Mouse (Mus musculus) retina, adult 2 months (tissue): Measurements from ENCODE around the gene Pnkd.

Experiments
- DNase-seq: peaks from one replicate; pipeline ENCODE4 v3.0.0-alpha.2; 2012; ENCODE audit warnings: low read depth, low spot score

Gene Pnkd

GRCm38 (mm10) chr1:74357531-74357930 lies 72.8 kb downstream of the Pnkd start:
- no peak for DNase-seq

- DNase-seq = no peak
Observed at GRCm38 (mm10) chr1:74359952-74360517, 75.3 kb downstream of the Pnkd start.

- DNase-seq = peak; percentile 64
Observed at GRCm38 (mm10) chr1:74361812-74362211, 77.1 kb downstream of the Pnkd start, which contains the start of gene Catip. Catip (plus strand) TSS chr1:74362108.

GRCm38 (mm10) chr1:74362325-74363229 lies 77.8 kb downstream of the Pnkd start:
- no peak for DNase-seq

GRCm38 (mm10) chr1:74363437-74363836 lies 78.7 kb downstream of the Pnkd start:
- no peak for DNase-seq

- no peak for DNase-seq
Observed at GRCm38 (mm10) chr1:74364270-74364669, 79.5 kb downstream of the Pnkd start.

GRCm38 (mm10) chr1:74367886-74368645 lies 83.3 kb downstream of the Pnkd start:
- no peak for DNase-seq

GRCm38 (mm10) chr1:74370040-74370439 lies 85.3 kb downstream of the Pnkd start:
- no peak for DNase-seq

GRCm38 (mm10) chr1:74373372-74373771 lies 88.6 kb downstream of the Pnkd start:
- no peak for DNase-seq

GRCm38 (mm10) chr1:74374980-74375379 lies 90.2 kb downstream of the Pnkd start, which contains the start of gene Slc11a1:
Slc11a1 (plus strand) TSS chr1:74375195.
- no peak for DNase-seq

- no peak for DNase-seq
Observed at GRCm38 (mm10) chr1:74375561-74375960, 90.8 kb downstream of the Pnkd start.

GRCm38 (mm10) chr1:74376396-74376795 lies 91.7 kb downstream of the Pnkd start:
- DNase-seq = no peak

GRCm38 (mm10) chr1:74379058-74379504 lies 94.4 kb downstream of the Pnkd start:
- no peak for DNase-seq

GRCm38 (mm10) chr1:74380484-74380883 lies 95.8 kb downstream of the Pnkd start:
- DNase-seq = no peak

- DNase-seq = no peak
Observed at GRCm38 (mm10) chr1:74381588-74382021, 96.9 kb downstream of the Pnkd start.

- no peak for DNase-seq
Observed at GRCm38 (mm10) chr1:74383385-74383784, 98.7 kb downstream of the Pnkd start.

GRCm38 (mm10) chr1:74384525-74384924 lies 99.8 kb downstream of the Pnkd start:
- DNase-seq = no peak

GRCm38 (mm10) chr1:74385064-74385463 lies 100.3 kb downstream of the Pnkd start:
- no peak for DNase-seq

- DNase-seq = no peak
Observed at GRCm38 (mm10) chr1:74385531-74385930, 100.8 kb downstream of the Pnkd start.

GRCm38 (mm10) chr1:74386363-74386713 lies 101.6 kb downstream of the Pnkd start:
- no peak for DNase-seq

- peak; percentile 94 for DNase-seq
Observed at GRCm38 (mm10) chr1:74386714-74387385, 102.1 kb downstream of the Pnkd start.
